Mouse (Mus musculus) forebrain, postnatal 0 days (tissue): ENCODE results near the gene Mad1l1. TPM values are rescaled to one million over a fixed set of nuclear protein-coding genes. Genes with fewer than 3 reads are reported as not detected.

Experiments used
- ATAC-seq: fragments of 200-750 bp; cut with Nextera tagmentation; 2 replicates; pipeline ENCODE4 v1.8.0; 2017; ENCODE audit warnings: mild to moderate bottlenecking, moderate library complexity
- DNase-seq: peaks from one replicate; pipeline ENCODE4 v3.0.0-alpha.2; 2015
- H3K27ac ChIP-seq: fragments of 300-500 bp; sonication (generic); 2 replicates; pipeline ENCODE4 v1.5.1; 2014; ENCODE audit warnings: low read depth, mild to moderate bottlenecking, antibody characterized with exemption, low read length, moderate library complexity, mixed read lengths
- H3K27me3 ChIP-seq: fragments of 300-500 bp; sonication (generic); 2 replicates; pipeline ENCODE4 v1.6.1; 2014; ENCODE audit warnings: mild to moderate bottlenecking, low read length, mixed read lengths; ENCODE audit not compliant: insufficient read depth
- H3K36me3 ChIP-seq: fragments of 300-500 bp; sonication (generic); 2 replicates; pipeline ENCODE4 v1.6.1; 2014; ENCODE audit warnings: mild to moderate bottlenecking, moderate library complexity; ENCODE audit not compliant: insufficient read depth
- H3K4me1 ChIP-seq: fragments of 300-500 bp; sonication (generic); 2 replicates; pipeline ENCODE4 v1.6.1; 2014; ENCODE audit warnings: antibody characterized with exemption; ENCODE audit not compliant: insufficient read depth
- H3K4me2 ChIP-seq: fragments of 300-500 bp; sonication (generic); 2 replicates; pipeline ENCODE4 v1.6.1; 2014; ENCODE audit warnings: low read depth, mild to moderate bottlenecking, moderate library complexity
- H3K4me3 ChIP-seq: fragments of 300-500 bp; sonication (generic); 2 replicates; pipeline ENCODE4 v1.5.1; 2014; ENCODE audit warnings: low read depth, low read length, mixed read lengths
- H3K9ac ChIP-seq: fragments of 300-500 bp; sonication (generic); 2 replicates; pipeline ENCODE4 v1.6.1; 2014; ENCODE audit warnings: mild to moderate bottlenecking
- H3K9me3 ChIP-seq: fragments of 300-500 bp; sonication (generic); 2 replicates; pipeline ENCODE4 v1.6.1; 2016; ENCODE audit warnings: low read length
- CTCF ChIP-seq: sonication (generic); IDR thresholded peaks from 2 replicates; pipeline ENCODE4 v1.5.1; 2016; ENCODE audit warnings: antibody characterized with exemption, control low read depth, low read depth
- WGBS: fragments of 180-500 bp; shearing (Covaris S2); extraction: QIAGEN DNeasy Blood & Tissue Kit; methylation state at CpG from one replicate; pipeline ENCODE4 v1.1.7; 2014; 5-methylcytosine and 5-hydroxymethylcytosine counted together
- polyA plus RNA-seq: library from polyadenylated mRNA; unstranded; fragments of >200 nt; fragmentation: Nextera tagmentation; extraction: Ambion mirVana; gene quantifications from 2 replicates; pipeline ENCODE4 v1.2.1, GENCODE M21; 2015
- total RNA-seq: library from RNA; depleted of rRNA; stranded (reverse); fragments of >200 nt; gene quantifications from 2 replicates; pipeline ENCODE4 v1.2.3, GENCODE M21; 2014

Gene Mad1l1
- total and polyA plus RNA-seq, 2 experiments from 2014 or later, result 21.3 to 29.5 TPM

- Histone ChIP-seq H3K4me2 (no peak overlapping the region), H3K36me3 (no peaks in the 10 kb centered on the region), H3K9ac (no peak overlapping the region), H3K9me3 (no peaks in the 10 kb centered on the region), H3K4me1 (no peaks in the 10 kb centered on the region), H3K4me3 (no peak overlapping the region), H3K27ac (no peak overlapping the region), H3K27me3 (no peaks in the 10 kb centered on the region)
- no peak for DNase-seq
- 0 out of 2 replicates have a peak, but pooled peaks have one; percentile 36 for ATAC-seq
- TF ChIP-seq CTCF, result peak; percentile 64
- 33% methylated on average over 1 of the region's 1 CpGs for WGBS
Measured at GRCm38 (mm10) chr5:140035025-140035330, 286.4 kb downstream of the Mad1l1 start.

GRCm38 (mm10) chr5:140034300-140035024 lies 286.9 kb downstream of the Mad1l1 start:
- Histone ChIP-seq H3K4me1 (no peaks in the 10 kb centered on the region), H3K36me3 (no peaks in the 10 kb centered on the region), H3K9me3 (no peaks in the 10 kb centered on the region), H3K27me3 (no peaks in the 10 kb centered on the region), H3K9ac (no peak overlapping the region), H3K4me3 (no peak overlapping the region), H3K4me2 (no peak overlapping the region), H3K27ac (no peak overlapping the region)
- no peak for TF ChIP-seq CTCF
- DNase-seq (no peak), ATAC-seq (no peak)
- WGBS, result 92% methylated on average over 5 of the region's 5 CpGs

- Histone ChIP-seq H3K4me2 (no peak overlapping the region), H3K4me3 (no peak overlapping the region), H3K36me3 (no peaks in the 10 kb centered on the region), H3K4me1 (peaks cover 8% of the 10 kb centered on the region; the same call in 1 of the 2 replicates), H3K27me3 (no peaks in the 10 kb centered on the region), H3K27ac (no peak overlapping the region), H3K9ac (no peak overlapping the region), H3K9me3 (no peaks in the 10 kb centered on the region)
- WGBS, result 95% methylated on average over 4 of the region's 4 CpGs
- DNase-seq, result no peak
- no peak for TF ChIP-seq CTCF
- no peak for ATAC-seq
Measured at GRCm38 (mm10) chr5:140026366-140026765, 295.0 kb downstream of the Mad1l1 start.

GRCm38 (mm10) chr5:140025301-140025700 lies 296.1 kb downstream of the Mad1l1 start:
- H3K27ac ChIP-seq, result no peak overlapping the region
- H3K9ac ChIP-seq, result no peak overlapping the region
- no peaks in the 10 kb centered on the region for H3K36me3 ChIP-seq
- H3K4me2 ChIP-seq, result no peak overlapping the region
- peaks cover 8% of the 10 kb centered on the region; the same call in 1 of the 2 replicates for H3K4me1 ChIP-seq
- WGBS, result 96% methylated on average over 2 of the region's 2 CpGs
- H3K4me3 ChIP-seq, result no peak overlapping the region
- no peak for TF ChIP-seq CTCF
- H3K9me3 ChIP-seq, result no peaks in the 10 kb centered on the region
- H3K27me3 ChIP-seq, result no peaks in the 10 kb centered on the region
- ATAC-seq, result no peak
- DNase-seq, result no peak

- H3K9me3 ChIP-seq, result no peaks in the 10 kb centered on the region
- ATAC-seq (peak; percentile 91), DNase-seq (peak; percentile 65)
- no peak overlapping the region for H3K27ac ChIP-seq
- H3K27me3 ChIP-seq, result no peaks in the 10 kb centered on the region
- no peak for TF ChIP-seq CTCF
- no peaks in the 10 kb centered on the region for H3K36me3 ChIP-seq
- no peak overlapping the region for H3K4me2 ChIP-seq
- 20% methylated on average over 3 of the region's 3 CpGs for WGBS
- H3K4me3 ChIP-seq, result no peak overlapping the region
- no peak overlapping the region for H3K9ac ChIP-seq
- peaks cover 8% of the 10 kb centered on the region; the same call in 1 of the 2 replicates for H3K4me1 ChIP-seq
Measured at GRCm38 (mm10) chr5:140023941-140024500, 297.3 kb downstream of the Mad1l1 start.

GRCm38 (mm10) chr5:140022861-140023260 lies 298.5 kb downstream of the Mad1l1 start:
- Histone ChIP-seq H3K4me2 (no peak overlapping the region), H3K9ac (no peak overlapping the region), H3K4me1 (peaks cover 8% of the 10 kb centered on the region), H3K36me3 (no peaks in the 10 kb centered on the region), H3K9me3 (no peaks in the 10 kb centered on the region), H3K27me3 (no peaks in the 10 kb centered on the region), H3K4me3 (no peak overlapping the region), H3K27ac (no peak overlapping the region)
- DNase-seq, result no peak
- 37% methylated on average over 6 of the region's 6 CpGs for WGBS
- ATAC-seq, result no peak
- no peak for TF ChIP-seq CTCF

GRCm38 (mm10) chr5:140021755-140022154 lies 299.6 kb downstream of the Mad1l1 start:
- H3K27ac ChIP-seq, result no peak overlapping the region
- H3K9me3 ChIP-seq, result no peaks in the 10 kb centered on the region
- peaks cover 8% of the 10 kb centered on the region for H3K4me1 ChIP-seq
- DNase-seq (peak; percentile 66), ATAC-seq (no peak)
- no peaks in the 10 kb centered on the region for H3K27me3 ChIP-seq
- TF ChIP-seq CTCF, result no peak
- no peaks in the 10 kb centered on the region for H3K36me3 ChIP-seq
- 63% methylated on average over 10 of the region's 10 CpGs for WGBS
- H3K9ac ChIP-seq, result no peak overlapping the region
- H3K4me2 ChIP-seq, result no peak overlapping the region
- H3K4me3 ChIP-seq, result no peak overlapping the region
